Mouse (Mus musculus): ENCODE results near the gene Calcb.

GRCm38 (mm10) chr7:114671405-114671804, 47.0 kb upstream of the Calcb start:
- no peak for TF ChIP-seq POLR2A (IDR thresholded peaks at IDR 0.05; ENCODE audit: extremely low read depth, insufficient read depth, low read length)
- no peak for TF ChIP-seq CTCF (IDR thresholded peaks at IDR 0.05; ENCODE audit: extremely low read depth, insufficient read depth, low read length)
